Mouse (Mus musculus) CH12.LX (cell line): Measurements from ENCODE around the gene Igsf8. TPM values are rescaled to one million over a fixed set of nuclear protein-coding genes. Genes with fewer than 3 reads are reported as not detected.

ENCODE experiments used
- DNase-seq: peaks from one replicate; pipeline ENCODE4 v3.0.0-alpha.2; 2013; ENCODE audit errors: extremely low read depth
- H3K27ac ChIP-seq: 2 replicates; pipeline ENCODE4 v1.5.1; 2012; ENCODE audit warnings: low read depth, mild to moderate bottlenecking, control low read depth, moderate library complexity; ENCODE audit not compliant: insufficient read depth
- H3K27me3 ChIP-seq: replicated peaks from 2 replicates; pipeline ENCODE3; 2012; ENCODE audit warnings: inconsistent platforms
- H3K36me3 ChIP-seq, 2 experiments: replicated peaks in 1 of 2; 2 replicates each; pipeline versions ENCODE3 to v1.6.1; 2012; ENCODE audit warnings: inconsistent platforms in 1 of 2, low read length in 1 of 2, mild to moderate bottlenecking in 1 of 2, mixed read lengths in 1 of 2, moderate library complexity in 1 of 2; ENCODE audit not compliant: control insufficient read depth in 1 of 2, insufficient read depth in 1 of 2
- H3K4me1 ChIP-seq, 2 experiments: 2 replicates each; pipeline ENCODE4 v1.6.1; 2012; ENCODE audit warnings: inconsistent platforms in 1 of 2, moderate library complexity in 1 of 2; ENCODE audit not compliant: insufficient read depth in 2 of 2, control insufficient read depth in 1 of 2
- H3K4me2 ChIP-seq: 2 replicates; pipeline ENCODE4 v1.6.1; 2012; ENCODE audit warnings: low read depth, mild to moderate bottlenecking, control low read depth; ENCODE audit not compliant: poor library complexity, insufficient read depth, severe bottlenecking
- H3K4me3 ChIP-seq, 3 experiments: fragments of 150-350 bp in 1 of 3; sonication (generic) in 1 of 3; replicated peaks in 1 of 3; 2 replicates each; pipeline versions ENCODE3 to v1.5.1; 2011 to 2012; ENCODE audit warnings: low read depth in 2 of 3, low read length in 2 of 3, mild to moderate bottlenecking in 2 of 3, moderate library complexity in 2 of 3, control low read depth in 1 of 3, improper control_type of control experiment in 1 of 3, inconsistent platforms in 1 of 3, mixed read lengths in 1 of 3; ENCODE audit not compliant: poor library complexity in 1 of 3
- H3K79me2 ChIP-seq: replicated peaks from 2 replicates; pipeline ENCODE4 v1.6.1; 2012; ENCODE audit warnings: mild to moderate bottlenecking, moderate library complexity; ENCODE audit not compliant: control insufficient read depth, poor library complexity, insufficient read depth, severe bottlenecking; ENCODE audit errors: extremely low read depth
- H3K9ac ChIP-seq: 2 replicates; pipeline ENCODE4 v1.6.1; 2012; ENCODE audit warnings: low read depth, mild to moderate bottlenecking, control low read depth, moderate library complexity; ENCODE audit not compliant: insufficient read depth
- H3K9me3 ChIP-seq: replicated peaks from 2 replicates; pipeline ENCODE3; 2012; ENCODE audit warnings: low read length, inconsistent platforms, mixed read lengths
- CHD2 ChIP-seq: IDR thresholded peaks from 2 replicates; pipeline ENCODE4 v1.6.1; 2011; ENCODE audit warnings: low read length, improper control_type of control experiment
- CTCF ChIP-seq, 2 experiments: IDR thresholded peaks in 1 of 2; conservative IDR thresholded peaks in 1 of 2; 2 replicates each; pipeline ENCODE4 v1.5.1; 2011 to 2012; ENCODE audit warnings: low read depth in 2 of 2, low read length in 2 of 2, improper control_type of control experiment in 1 of 2, inconsistent platforms in 1 of 2, mild to moderate bottlenecking in 1 of 2, moderate library complexity in 1 of 2
- ELF1 ChIP-seq: IDR thresholded peaks from 2 replicates; pipeline ENCODE4 v1.6.1; 2014; ENCODE audit warnings: low read depth, mild to moderate bottlenecking, inconsistent platforms, low read length, improper control_type of control experiment
- EP300 ChIP-seq: IDR thresholded peaks from 2 replicates; pipeline ENCODE4 v1.6.1; 2011; ENCODE audit warnings: low read length, improper control_type of control experiment
- ETS1 ChIP-seq: conservative IDR thresholded peaks from 2 replicates; pipeline ENCODE4 v1.6.1; 2012; ENCODE audit warnings: low read depth, mild to moderate bottlenecking, inconsistent platforms, low read length, improper control_type of control experiment, moderate library complexity
- HCFC1 ChIP-seq: IDR thresholded peaks from 2 replicates; pipeline ENCODE4 v1.6.1; 2012; ENCODE audit warnings: low read depth, mild to moderate bottlenecking, inconsistent platforms, low read length, improper control_type of control experiment
- KAT2A ChIP-seq: IDR thresholded peaks from 2 replicates; pipeline ENCODE4 v1.6.1; 2012; ENCODE audit warnings: low read length, improper control_type of control experiment, inconsistent platforms; ENCODE audit not compliant: insufficient replicate concordance
- MAZ ChIP-seq: IDR thresholded peaks from 2 replicates; pipeline ENCODE4 v1.6.1; 2012; ENCODE audit warnings: low read depth, mild to moderate bottlenecking, inconsistent platforms, low read length, improper control_type of control experiment, moderate library complexity
- NRF1 ChIP-seq: IDR thresholded peaks from 2 replicates; pipeline ENCODE4 v1.6.1; 2014; ENCODE audit warnings: low read depth, mild to moderate bottlenecking, inconsistent platforms, low read length, improper control_type of control experiment, moderate library complexity
- SIN3A ChIP-seq: IDR thresholded peaks from 2 replicates; pipeline ENCODE4 v1.6.1; 2012; ENCODE audit warnings: low read length, improper control_type of control experiment, inconsistent platforms
- SMC3 ChIP-seq: IDR thresholded peaks from 2 replicates; pipeline ENCODE4 v1.6.1; 2011; ENCODE audit warnings: low read depth, low read length, improper control_type of control experiment
- UBTF ChIP-seq: IDR thresholded peaks from 2 replicates; pipeline ENCODE4 v1.6.1; 2012; ENCODE audit warnings: low read depth, mild to moderate bottlenecking, inconsistent platforms, low read length, improper control_type of control experiment, moderate library complexity
- USF2 ChIP-seq: conservative IDR thresholded peaks from 2 replicates; pipeline ENCODE4 v1.6.1; 2011; ENCODE audit warnings: low read depth, low read length, improper control_type of control experiment
- ZKSCAN1 ChIP-seq: IDR thresholded peaks from 2 replicates; pipeline ENCODE4 v1.6.1; 2012; ENCODE audit warnings: low read depth, inconsistent platforms, low read length, improper control_type of control experiment, borderline replicate concordance
- dilution Hi-C: fragments of 300-500 bp; cut with MboI; formaldehyde crosslinking; loops from 2 replicates; pipeline ENCODE4 v1.14.3; 2020; ENCODE audit warnings: low sequenced_read_pairs; ENCODE audit not compliant: extremely low pct_unique_long_range_greater_than_20kb, extremely low pct_ligation_motif_present
- in situ Hi-C: fragments of 300-500 bp; cut with MboI; formaldehyde crosslinking; loops from 3 replicates; pipeline ENCODE4 v1.14.3; 2019; ENCODE audit warnings: low sequenced_read_pairs, low pct_ligation_motif_present, low pct_unique_long_range_greater_than_20kb, mixed read lengths
- polyA plus RNA-seq: library from polyadenylated mRNA; unstranded; fragments of >175 nt; gene quantifications from 2 replicates; pipeline ENCODE4 v1.2.1, GENCODE M21; 2012; ENCODE audit warnings: low read depth; ENCODE audit not compliant: insufficient read length
- total RNA-seq, 2 experiments: library from RNA; depleted of rRNA; stranded (reverse); fragments of 300-350 nt in 1 of 2; fragments of >200 nt in 1 of 2; gene quantifications; 2 replicates each; pipeline ENCODE4 v1.2.3; 2012 to 2014

Gene Igsf8
- total and polyA plus RNA-seq, 3 experiments = 7.4 to 37.0 (median 25.9) TPM

DNA sequence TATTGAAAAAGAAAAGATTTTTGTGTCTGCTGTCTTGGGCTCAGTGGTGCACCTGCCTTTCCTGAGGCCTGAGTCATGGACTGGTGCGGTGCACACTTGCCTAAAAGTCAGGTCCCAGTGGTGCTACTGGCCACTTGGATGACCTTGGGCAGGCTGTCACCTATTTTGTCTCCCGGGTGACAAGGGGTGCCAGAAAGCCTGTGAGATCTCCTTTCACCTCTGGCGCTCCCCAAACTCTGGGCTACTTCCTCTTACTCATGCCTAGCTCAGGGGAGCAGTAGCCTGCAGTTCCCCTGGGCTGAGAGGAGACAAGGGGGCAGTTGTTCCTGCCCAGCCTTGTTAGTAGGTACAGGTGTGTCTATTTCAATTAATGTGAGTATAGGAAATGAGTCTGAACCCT lies 40.9 kb downstream of the Igsf8 start:
- DNase-seq = no peak
- peaks cover 13 to 24% of the 10 kb centered on the region in 2 experiments for H3K4me1 ChIP-seq

DNA sequence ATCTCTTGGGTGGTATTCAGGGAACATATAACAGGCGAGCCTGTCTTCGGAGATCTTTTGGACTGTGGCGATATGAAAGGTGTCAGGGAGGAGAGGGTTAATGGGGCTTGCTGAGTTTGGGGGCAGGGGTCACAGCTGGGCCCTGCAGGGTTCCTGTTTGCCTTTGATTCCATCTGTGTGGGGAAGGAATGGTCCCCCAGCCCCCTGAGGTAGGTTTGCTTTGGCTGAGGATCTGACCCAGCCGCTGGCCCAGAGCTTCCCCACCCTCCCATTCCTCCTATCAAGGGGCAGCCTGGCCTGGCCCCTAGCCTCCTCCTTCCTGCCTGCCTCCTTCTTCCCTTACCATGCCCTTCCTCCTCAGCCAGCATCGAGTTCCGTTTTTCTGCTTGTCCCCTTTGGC lies 41.4 kb downstream of the Igsf8 start:
- in situ Hi-C loops = loop anchor here (25.0 kb wide), 2 partner anchors 266 to 491 kb away; partner anchors contain the start of gene Vangl2
- no peak for DNase-seq
- TF ChIP-seq ELF1 (no peak), SMC3 (no peak), ZKSCAN1 (no peak), EP300 (no peak), SIN3A (no peak)
- peaks cover 18% of the 10 kb centered on the region for H3K27me3 ChIP-seq
- dilution Hi-C loops = no loop called here
- H3K4me3 ChIP-seq = no peak overlapping the region
- H3K9ac ChIP-seq = no peak overlapping the region
- H3K79me2 ChIP-seq = no peaks in the 10 kb centered on the region
- H3K27ac ChIP-seq = no peak overlapping the region
- H3K9me3 ChIP-seq = no peaks in the 10 kb centered on the region
- peaks cover 17 to 28% of the 10 kb centered on the region in 2 experiments for H3K4me1 ChIP-seq
- no peaks in the 10 kb centered on the region for H3K36me3 ChIP-seq
- no peak overlapping the region for H3K4me2 ChIP-seq

More for the DNA sequence above, 40.9 kb downstream of the Igsf8 start:
- Histone ChIP-seq H3K9ac (no peak overlapping the region), H3K36me3 (no peaks in the 10 kb centered on the region), H3K79me2 (no peaks in the 10 kb centered on the region), H3K9me3 (no peaks in the 10 kb centered on the region), H3K27ac (no peak overlapping the region), H3K27me3 (peaks cover 23% of the 10 kb centered on the region), H3K4me3 (no peak overlapping the region), H3K4me2 (no peak overlapping the region)
- TF ChIP-seq UBTF (no peak), NRF1 (no peak), CTCF (conservative IDR thresholded peaks at IDR 0.05 in 1 of 2, IDR thresholded peaks at IDR 0.05 in 1 of 2; ENCODE audit: low read depth in 2 of 2, low read length in 2 of 2) (no peak), KAT2A (no peak), ELF1 (no peak), USF2 (no peak), ZKSCAN1 (no peak), HCFC1 (no peak), CHD2 (no peak), MAZ (no peak), ETS1 (no peak), SIN3A (no peak)
- in situ Hi-C loops (loop anchor here (25.0 kb wide), 2 partner anchors 265 to 490 kb away; partner anchors contain the start of gene Vangl2), dilution Hi-C loops (no loop called here)
